Mouse (Mus musculus): ENCODE results near the gene Cdc42ep2. TPM values are rescaled to one million over a fixed set of nuclear protein-coding genes. Genes with fewer than 3 reads are reported as not detected.

Gene Cdc42ep2
- total RNA-seq, 2 experiments from 2014 or later, result not detected

DNA sequence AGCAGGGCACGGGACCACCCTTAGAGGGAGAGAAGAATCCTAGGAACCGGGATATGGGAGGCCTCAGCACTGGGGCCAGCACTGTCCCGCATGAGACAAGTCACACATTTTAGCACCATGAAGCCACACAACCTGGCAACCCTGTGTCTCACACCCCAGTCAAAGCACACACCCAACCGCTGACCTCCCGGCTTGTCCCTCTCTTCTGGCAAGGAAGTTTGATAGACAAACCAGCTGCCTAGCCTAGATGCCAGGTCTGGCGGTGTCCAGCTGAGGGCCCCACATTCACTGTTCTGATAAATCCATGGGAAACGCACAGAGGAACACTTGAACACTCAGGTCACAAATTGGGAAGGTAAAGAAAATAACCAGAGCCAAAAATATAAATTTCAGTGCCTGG, 18.0 kb upstream of the Cdc42ep2 start:
- ATAC-seq (replicated peaks; ENCODE audit: poor library complexity), result no peak

DNA sequence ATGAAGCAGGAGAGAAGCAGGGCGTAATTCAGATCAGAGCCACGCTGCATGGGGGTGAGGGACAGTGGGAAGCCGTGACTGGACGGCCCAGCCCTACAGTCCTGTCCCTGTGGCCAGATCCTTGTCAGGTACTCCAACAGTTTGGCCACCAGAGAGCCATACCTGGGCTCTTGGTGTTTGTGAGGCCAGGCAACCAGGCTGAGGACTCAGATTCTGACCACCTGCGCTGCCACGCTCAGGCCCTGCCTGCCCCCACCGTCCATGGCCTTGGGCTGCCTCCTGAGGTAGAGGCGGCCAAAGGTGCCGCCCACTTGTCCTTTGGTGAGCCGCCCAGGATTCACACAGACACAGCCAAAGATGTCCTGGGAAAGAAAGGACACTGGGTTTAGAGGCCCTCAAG, 16.0 kb upstream of the Cdc42ep2 start:
- no peak for ATAC-seq (replicated peaks; ENCODE audit: poor library complexity)

DNA sequence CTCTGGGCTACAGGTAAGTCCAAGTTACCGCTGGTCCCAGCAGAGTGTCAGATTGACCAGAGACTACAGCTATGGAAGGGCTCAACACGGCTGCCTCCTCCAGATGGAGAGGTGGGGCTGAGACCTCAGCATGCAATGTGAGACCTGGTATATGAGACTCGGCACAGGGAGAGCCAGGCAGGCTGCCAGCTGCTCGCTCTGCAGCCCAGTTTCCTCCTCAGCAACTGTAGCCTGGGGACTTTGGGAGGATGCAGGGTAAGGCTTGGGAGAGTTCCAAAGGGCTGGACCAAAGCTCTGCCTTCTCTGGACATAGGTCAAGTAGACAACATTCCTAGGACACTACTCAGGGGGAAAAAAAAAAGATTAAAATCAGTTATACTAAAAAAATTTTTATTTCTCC, 15.6 kb upstream of the Cdc42ep2 start:
- ATAC-seq (replicated peaks; ENCODE audit: poor library complexity), result no peak

- no peak for ATAC-seq (replicated peaks; ENCODE audit: poor library complexity)
Observed at GRCm38 (mm10) chr19:5939715-5940114, 15.1 kb upstream of the Cdc42ep2 start.

DNA sequence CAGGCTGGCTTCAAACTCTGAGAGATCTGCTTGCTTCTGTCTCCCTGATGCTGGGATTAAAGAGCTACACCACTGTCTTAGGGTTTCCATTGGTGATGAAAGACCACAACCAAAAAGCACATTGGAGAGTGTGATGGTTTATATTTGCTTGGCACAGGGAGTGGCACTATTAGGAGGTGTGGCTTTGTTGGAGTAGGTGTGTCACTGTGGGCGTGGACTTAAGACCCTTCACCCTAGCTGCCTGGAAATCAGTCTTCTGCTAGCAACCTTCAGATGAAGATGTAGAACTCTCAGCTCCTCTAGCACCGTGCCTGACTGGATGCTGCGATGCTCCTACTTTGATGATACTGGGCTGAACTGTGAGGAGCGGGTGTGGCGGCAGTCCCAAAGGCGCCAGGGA, 13.9 kb upstream of the Cdc42ep2 start:
- ATAC-seq (replicated peaks; ENCODE audit: poor library complexity), result no peak

GRCm38 (mm10) chr19:5937836-5938406, 13.3 kb upstream of the Cdc42ep2 start:
- ATAC-seq (replicated peaks; ENCODE audit: poor library complexity), result peak; percentile 90

GRCm38 (mm10) chr19:5937095-5937835, 12.6 kb upstream of the Cdc42ep2 start:
- no peak for ATAC-seq (replicated peaks; ENCODE audit: poor library complexity)

- ATAC-seq (replicated peaks; ENCODE audit: poor library complexity), result no peak
Observed at GRCm38 (mm10) chr19:5935691-5936090, 11.1 kb upstream of the Cdc42ep2 start.

GRCm38 (mm10) chr19:5935266-5935665, 10.7 kb upstream of the Cdc42ep2 start:
- ATAC-seq (replicated peaks; ENCODE audit: poor library complexity), result no peak

DNA sequence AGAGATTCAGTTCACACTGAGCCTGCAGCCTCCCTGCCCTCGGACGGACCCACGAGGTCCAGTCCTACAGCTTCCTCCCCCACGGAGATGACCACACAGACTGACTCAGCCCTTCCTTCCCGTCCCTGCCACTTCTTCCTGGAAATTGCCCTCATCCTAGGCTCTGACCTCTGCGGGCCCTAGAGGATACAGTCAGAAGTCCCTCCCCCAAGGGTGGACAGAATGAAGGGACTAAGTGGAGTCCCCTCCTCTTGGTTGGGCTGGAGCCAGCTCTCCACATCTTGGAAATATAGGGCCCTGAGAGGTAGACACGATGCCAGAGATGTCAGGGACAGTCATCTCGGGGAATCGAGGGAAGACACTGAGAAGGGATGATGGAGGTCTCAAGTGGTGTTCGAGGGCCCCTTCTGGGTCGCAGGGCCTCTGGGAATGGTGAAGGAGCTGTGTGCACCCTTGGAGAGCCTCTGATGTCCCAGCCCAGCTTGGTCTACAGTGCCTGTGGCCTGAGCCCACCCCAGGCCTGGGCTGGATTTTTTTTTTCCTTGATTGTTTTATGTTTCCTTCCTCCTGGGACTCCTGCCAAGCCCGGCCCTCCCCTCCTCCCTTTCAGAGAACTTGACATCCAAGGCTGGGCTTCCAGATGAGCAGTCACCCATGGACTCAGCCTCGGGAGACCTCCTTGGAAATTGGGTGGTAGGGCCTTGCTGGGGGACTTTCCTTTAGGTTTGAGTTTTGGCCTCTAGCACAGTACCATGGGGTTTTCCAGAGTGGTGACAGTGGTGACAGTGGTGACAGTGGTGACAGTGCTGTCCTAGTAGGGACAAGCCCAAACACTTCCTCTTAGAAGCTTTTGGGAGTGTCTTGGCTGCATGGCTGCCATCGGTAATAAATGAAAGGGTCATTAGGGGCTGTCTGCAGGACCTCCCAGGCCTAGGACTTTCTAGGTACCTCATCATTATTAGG, 5.3 kb upstream of the Cdc42ep2 start:
- 0 out of 2 replicates have a peak, but pooled peaks have one; percentile 13 for ATAC-seq (replicated peaks; ENCODE audit: poor library complexity)

- ATAC-seq (replicated peaks; ENCODE audit: poor library complexity), result no peak
Observed at GRCm38 (mm10) chr19:5928546-5928945, 3.9 kb upstream of the Cdc42ep2 start.

- ATAC-seq (replicated peaks; ENCODE audit: poor library complexity), result peak; percentile 69
Observed at GRCm38 (mm10) chr19:5928104-5928503, 3.5 kb upstream of the Cdc42ep2 start.

DNA sequence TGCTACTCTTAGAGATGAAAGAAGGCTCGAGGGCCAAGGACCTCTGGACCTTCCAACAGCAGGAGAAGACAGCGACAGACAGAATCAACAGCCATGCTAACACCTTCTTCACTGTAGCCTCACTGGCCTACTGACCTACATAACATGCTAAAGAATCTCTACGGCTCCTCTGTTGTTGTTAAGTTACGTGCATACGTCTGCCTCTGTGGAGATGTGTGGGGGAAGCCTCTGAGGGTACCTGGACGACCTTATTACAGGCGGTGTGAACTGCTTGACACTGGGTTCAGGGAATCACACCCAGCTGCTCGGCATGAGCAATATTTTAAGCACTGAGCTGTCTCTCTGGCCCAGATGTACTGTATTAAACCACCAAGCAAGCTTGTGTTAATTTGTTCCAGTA, 2.9 kb upstream of the Cdc42ep2 start:
- ATAC-seq (replicated peaks; ENCODE audit: poor library complexity), result no peak

- no peak for ATAC-seq (replicated peaks; ENCODE audit: poor library complexity)
Observed at GRCm38 (mm10) chr19:5927026-5927425, 2.4 kb upstream of the Cdc42ep2 start.

DNA sequence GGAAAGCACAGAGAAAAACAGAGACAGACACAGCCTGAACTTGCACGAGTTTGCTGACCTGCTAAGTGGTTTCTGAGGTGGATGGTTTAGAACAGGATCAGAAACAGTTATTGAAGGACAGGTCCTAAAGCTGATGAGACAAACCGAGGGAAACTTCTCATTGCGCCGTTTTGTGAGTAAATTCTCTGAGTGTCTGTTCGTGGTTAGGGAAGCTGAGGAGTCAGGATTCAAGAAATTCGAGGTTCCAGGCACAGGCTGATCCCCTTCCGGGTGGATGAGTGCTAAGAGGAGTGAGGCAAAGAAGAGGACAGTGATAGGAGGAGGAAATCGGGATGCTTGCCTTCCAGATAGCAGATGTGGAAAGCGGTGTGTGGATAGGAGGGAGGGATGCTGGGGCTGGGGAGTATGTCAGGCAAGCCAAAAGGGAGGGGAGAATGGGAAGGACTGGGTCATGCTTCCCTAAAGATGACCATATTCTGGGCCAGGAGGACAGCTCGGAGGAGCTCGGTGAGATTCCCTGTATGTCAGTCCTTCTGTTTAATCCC, 767 bp upstream of the Cdc42ep2 start:
- ATAC-seq (replicated peaks; ENCODE audit: poor library complexity), result no peak

DNA sequence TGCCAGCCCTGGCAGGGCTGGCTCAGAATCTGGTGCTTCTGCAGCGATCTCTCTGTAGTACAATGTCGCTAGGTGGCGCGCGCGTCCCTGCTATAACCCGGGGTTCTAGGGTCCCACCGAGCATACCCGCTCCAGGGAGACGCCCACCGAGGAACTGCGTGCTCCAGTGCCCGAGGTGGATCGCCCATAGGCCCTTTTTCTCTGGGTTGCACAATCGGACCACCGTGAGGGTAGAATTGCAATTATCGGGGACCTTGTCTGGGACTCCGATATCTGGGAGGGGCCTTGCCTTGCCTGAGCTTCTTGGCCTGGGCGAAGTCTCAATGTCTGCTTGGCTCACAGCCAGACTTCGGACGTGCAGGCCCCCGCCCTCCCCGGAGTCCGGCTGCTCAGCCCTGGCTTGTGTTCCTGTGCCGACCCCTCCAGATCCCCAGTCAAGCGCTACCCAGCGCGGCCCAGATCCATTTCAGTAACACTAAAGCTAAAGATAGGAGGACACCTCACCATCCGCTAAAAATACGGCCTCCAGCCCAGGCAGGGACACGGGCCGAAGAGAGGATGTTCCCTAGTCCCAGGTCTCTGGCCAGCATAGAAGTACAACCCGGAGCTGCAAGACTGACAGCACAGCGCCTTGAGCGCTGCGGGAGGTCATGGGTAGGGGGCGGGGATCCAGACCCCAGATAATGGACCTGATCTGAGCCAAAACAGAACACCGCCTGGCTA, 465 bp downstream of the Cdc42ep2 start:
- ATAC-seq (replicated peaks; ENCODE audit: poor library complexity), result peak; percentile 66

DNA sequence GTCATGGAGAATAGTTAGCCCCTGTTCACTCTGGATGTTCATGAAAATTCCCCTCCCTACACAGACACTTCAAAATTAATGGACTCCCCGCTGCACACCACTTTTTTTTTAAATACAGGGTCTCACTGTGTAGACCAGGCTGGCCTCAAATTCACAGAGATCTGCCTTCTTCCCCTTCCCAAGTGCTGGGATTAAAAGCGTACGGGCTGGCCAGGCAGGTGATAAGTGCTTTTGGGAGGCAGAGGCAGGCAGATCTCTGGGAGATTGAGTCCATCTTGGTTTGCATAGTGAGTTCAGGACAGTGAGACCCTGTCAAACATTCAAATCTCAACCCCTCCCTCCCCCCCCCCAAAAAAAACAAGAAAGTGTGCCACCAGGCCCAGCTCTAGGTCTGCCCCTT, 1.7 kb downstream of the Cdc42ep2 start:
- ATAC-seq (replicated peaks; ENCODE audit: poor library complexity), result no peak

DNA sequence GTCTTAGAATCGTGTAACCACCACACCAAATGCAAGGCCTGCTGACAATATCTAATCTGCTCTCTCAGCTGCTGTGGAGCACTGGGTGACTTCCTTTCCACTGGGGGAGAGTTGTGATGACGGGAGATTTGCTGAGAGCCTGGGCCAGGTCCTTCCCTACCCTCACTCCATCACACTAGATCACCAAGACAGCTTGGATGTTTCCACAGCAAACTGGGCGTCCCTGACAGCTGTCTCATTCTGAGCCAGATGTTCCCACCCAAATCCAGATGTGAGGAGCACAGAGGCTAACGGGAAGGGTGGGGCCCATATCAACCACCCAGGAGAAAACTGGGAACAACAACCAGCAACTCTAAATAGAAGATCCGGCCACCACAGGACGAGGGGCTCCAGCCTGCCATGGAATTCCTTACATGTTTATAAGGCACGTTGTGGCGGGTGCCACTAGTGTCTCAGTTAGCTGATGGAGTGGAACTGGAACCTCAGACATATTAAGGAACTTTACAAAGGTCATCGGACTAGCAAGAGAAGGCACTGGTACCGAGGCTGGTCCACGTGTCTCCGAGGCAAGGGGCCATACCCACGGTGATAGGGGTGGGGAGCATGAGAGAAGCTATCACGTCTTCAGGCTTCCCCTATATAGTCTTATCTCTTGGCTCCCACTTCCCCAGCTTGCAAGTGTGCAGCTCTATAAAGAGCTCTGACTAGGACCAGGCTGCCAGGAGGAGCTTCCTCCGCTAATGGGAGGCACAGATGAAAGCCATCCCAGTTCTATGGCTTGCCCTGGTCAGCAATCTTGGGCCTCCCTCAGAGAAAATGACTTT, 2.3 kb downstream of the Cdc42ep2 start:
- ATAC-seq (replicated peaks; ENCODE audit: poor library complexity), result peak; percentile 60

DNA sequence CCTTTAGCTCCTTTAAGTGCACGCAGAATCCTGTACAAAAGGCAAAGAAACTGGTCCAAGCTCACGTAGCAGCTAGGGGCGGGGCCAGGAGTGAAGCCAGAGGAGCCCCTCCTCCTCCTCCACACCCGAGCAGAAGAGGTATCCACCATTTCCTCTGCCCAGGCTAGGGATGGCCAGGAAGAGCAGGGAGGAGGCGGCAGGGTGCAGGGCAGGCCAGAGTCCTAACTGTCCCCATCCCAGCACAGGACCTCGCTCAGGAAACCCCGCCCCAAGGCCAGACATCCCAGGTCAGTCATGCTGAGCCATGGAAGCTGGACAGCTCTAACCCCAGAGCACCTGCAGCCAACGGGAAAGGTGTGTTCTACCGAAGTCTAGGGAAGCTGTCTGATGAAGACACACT, 2.9 kb downstream of the Cdc42ep2 start:
- no peak for ATAC-seq (replicated peaks; ENCODE audit: poor library complexity)
